Mouse (Mus musculus) adrenal gland, adult 10 weeks (tissue): ENCODE data around the gene Rtn3. TPM values are rescaled to one million over a fixed set of nuclear protein-coding genes. Genes with fewer than 3 reads are reported as not detected.

ENCODE experiments used
- polyA plus RNA-seq: library from polyadenylated mRNA; stranded (reverse); fragments of 350-450 nt; fragmentation: Illumina TruSeq; extraction: RNeasy Lipid Tissue Mini Kit (QIAGEN cat#74804); gene quantifications from one replicate; pipeline ENCODE4 v1.2.3, GENCODE M21; 2014; ENCODE audit warnings: low read depth, low replicate concordance

The Rtn3 gene
- polyA plus RNA-seq, result 407 TPM

GRCm38 (mm10) chr19:7482599-7483511 is at the start of gene Rtn3:
TSS of gene Rtn3 (minus strand) at chr19:7483281.

GRCm38 (mm10) chr19:7493352-7494186 is 10.5 kb upstream of the Rtn3 start, which contains the start of gene Atl3:
TSS of gene Atl3 (plus strand) at chr19:7494040.

GRCm38 (mm10) chr19:7416834-7417735 is 66.0 kb downstream of the Rtn3 start, which contains the start of gene 2700081O15Rik:
TSS of gene 2700081O15Rik (plus strand) at chr19:7417625.

GRCm38 (mm10) chr19:7382903-7383865 is 99.9 kb downstream of the Rtn3 start, which contains the start of gene Spindoc:
TSS of gene Spindoc (minus strand) at chr19:7382994.

Other genes starting within 250 kb of the Rtn3 start
- 9.3 TPM for gene Naa40, start 242.1 kb downstream of the Rtn3 start, polyA plus RNA-seq
- gene Rcor2, start 216.0 kb downstream of the Rtn3 start, polyA plus RNA-seq, result not detected
- gene Mark2, start 141.4 kb downstream of the Rtn3 start, polyA plus RNA-seq, result 28.2 TPM
- gene Spindoc, start 100.3 kb downstream of the Rtn3 start, polyA plus RNA-seq, result 0.70 TPM
- 10.9 TPM for gene 2700081O15Rik, start 65.7 kb downstream of the Rtn3 start, polyA plus RNA-seq
- 299 TPM for gene Atl3, start 10.8 kb upstream of the Rtn3 start, polyA plus RNA-seq
- 23.6 TPM for gene Pla2g16, start 74.2 kb upstream of the Rtn3 start, polyA plus RNA-seq
- 22.2 TPM for gene Lgals12, start 123.9 kb upstream of the Rtn3 start, polyA plus RNA-seq
- not detected for gene Hrasls5, start 129.3 kb upstream of the Rtn3 start, polyA plus RNA-seq
- gene Slc22a19, start 228.0 kb upstream of the Rtn3 start, polyA plus RNA-seq, result 0.29 TPM